Mouse (Mus musculus) CD4-positive helper T cell, adult 2 months (primary cell): ENCODE measurements around the gene Junb.

Experiments
- DNase-seq: peaks from one replicate; pipeline ENCODE4 v3.0.0-alpha.2; 2012; ENCODE audit warnings: low read depth, missing footprints, low spot score

The Junb gene

DNA sequence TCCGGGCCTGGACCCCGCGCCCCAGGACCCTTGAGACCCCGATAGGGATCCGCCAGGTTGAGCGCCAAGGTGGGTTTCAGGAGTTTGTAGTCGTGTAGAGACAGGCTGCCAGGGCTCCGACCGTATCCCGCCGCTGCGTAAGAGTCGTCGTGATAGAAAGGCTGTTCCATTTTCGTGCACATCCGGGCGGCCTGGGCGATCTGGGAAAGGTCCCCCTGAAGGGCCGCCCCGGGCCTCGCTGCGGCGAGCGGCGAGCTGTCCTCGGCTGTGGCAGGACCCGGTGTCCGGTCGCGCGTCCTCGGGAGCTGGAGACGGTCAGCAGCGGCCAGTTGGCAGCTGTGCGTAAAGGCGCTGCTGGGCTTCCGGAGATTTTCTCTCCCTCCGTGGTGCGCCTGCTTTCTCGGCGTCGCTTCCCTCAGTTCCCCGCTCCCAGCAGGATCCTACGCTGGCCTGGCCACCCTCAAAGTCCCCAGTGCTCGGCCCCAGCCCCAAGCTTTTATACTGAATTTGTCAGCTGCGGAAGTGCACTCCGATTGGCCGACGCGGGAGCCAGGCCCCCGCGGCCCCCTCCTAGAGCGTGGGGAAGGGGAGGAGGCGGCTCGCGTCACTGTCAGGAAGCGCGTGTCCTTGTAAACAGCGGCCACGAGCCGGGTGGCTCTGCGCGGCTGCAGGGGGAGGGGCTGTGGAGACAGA, at the start of gene Junb:
TSS of gene Junb (minus strand) at position 471 of the 693 bp plus-strand sequence.
- peak; percentile 99 for DNase-seq

DNA sequence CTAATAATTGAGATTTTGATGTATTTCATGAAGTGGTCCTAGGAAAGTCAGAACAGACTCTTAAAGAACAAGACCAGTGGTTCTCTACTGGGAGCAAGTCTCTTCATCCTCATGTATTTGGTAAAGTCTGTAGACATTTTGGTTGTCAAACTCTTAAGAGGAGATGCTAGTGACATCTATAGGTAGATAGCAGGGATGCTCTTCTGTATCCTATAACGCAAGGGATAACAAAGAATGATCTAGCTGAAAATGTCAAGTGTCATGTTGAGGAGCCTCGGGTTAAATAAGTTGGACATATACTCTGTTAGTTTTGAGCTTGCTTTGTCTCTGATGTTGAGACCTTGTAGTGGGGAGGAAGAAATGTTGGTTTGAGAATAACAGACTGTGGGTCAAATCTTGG, 49.4 kb upstream of the Junb start:
- DNase-seq: peak; percentile 44

DNA sequence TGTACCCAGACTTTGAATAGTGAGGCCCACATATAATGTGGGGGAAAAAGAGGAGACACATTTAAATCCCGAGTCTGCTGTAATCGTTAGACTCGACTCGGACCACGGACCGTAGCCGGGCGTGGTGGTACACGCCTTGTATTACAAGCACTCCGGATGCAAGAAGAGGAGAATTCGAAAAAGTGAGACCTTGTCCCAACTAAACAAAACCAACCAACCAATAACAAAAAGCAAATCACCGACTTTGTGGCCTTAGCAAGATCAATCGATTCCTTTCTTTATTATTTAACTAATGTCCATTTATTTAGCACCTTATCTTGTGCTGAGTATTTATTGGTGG, 49.0 kb upstream of the Junb start:
- peak; percentile 33 for DNase-seq

DNA sequence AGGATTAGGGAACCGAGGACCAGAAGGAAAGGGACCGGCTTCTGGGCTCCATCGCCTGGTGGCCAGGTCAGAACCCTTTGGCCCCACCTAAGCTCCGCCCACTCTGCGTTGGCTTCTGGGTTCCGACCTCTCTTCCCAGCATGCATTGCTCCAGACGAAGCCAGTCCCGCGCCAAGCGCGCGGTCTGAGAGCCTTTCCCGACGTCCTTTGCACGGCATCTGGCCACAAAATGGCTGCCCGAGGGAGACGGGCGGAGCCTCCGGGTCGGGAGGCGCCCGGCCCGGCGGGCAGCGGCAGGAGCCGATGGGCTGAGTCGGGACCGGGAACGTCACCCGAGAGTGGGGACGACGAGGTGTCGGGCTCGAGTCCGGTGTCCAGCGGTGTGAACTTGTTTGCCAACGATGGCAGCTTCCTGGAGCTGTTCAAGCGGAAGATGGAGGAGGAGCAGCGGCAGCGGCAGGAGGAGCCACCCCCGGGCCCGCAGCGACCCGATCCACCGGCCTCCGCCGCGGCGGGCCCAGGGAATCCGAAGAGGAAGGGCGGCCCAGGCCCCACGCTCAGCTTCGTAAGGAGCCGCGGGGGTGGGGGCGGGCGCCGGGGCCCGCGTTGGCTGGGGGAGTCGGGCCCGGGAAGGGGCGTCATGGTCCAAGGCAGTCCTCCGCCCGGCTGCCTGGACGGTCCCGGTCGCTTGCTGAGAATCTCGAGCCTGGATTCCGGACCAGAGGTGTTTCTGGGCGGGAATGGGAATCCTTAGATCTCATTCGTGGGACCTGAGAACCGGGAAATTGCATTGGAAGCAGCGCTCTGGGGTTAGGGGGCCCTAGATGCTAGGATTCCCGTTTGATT, 48.4 kb upstream of the Junb start, which contains the start of gene Trir:
TSS of gene Trir (plus strand) at position 154 of the 846 bp plus-strand sequence.
- DNase-seq: peak; percentile 95

DNA sequence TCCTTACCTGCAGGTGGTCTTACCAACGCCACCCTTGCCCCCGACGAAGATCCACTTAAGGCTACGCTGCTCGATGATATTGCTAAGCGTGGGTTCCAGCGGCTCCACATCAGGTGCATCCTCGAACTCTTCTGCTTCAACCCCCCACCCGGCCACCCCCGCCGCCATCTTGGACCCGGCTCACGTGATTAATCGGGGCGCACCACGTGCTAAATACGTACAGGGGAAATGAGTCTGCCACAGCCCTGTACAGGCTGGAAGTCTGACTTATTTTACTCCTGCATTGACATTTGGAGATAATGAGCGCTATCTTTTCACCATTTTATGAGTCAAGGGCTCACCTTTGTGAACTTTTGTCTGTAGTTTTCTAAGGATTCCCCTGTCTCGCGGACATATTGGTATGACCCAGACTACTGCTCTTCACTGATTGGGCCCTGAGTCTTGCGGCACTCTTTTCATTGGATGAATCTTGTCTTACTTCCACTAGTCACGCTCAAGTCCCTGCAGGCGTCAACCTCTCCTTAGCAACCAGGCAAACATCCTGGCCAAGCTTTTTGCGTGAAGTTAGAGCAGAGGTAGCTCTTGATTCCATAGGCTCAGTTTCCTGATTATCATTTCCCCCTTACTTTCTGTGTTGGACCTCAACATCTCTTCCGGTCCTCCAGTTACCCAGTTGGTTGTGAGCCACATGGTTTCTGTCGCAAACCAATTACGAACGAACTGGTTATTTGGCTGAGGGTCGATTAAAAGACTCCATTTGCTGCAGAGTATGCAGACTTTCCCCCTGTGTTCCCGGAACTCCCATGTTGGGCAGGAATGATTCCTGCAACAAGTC, 46.8 kb upstream of the Junb start, which contains the start of gene Asna1:
TSS of gene Asna1 (minus strand) at position 184 of the 835 bp plus-strand sequence.
- peak; percentile 96 for DNase-seq

DNA sequence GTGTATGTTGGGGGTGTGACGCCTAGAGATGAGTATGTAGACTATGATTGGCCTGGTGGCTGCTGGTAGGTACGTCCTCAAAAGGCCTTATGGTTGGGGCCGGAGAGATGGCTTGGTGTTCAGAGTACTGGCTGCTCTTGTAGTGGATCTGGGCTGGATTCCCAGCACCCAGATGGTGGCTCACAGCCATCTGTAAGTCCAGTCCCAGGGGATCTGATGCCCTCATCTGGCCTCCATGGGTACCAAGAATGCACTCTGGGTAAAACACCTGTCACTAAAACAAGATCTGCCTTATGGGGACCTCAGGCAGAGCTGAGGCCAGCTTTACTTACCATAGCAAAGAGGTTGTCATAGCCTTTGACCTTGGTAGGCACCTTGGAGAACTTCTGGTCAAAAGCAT, 45.3 kb upstream of the Junb start:
- DNase-seq: no peak

DNA sequence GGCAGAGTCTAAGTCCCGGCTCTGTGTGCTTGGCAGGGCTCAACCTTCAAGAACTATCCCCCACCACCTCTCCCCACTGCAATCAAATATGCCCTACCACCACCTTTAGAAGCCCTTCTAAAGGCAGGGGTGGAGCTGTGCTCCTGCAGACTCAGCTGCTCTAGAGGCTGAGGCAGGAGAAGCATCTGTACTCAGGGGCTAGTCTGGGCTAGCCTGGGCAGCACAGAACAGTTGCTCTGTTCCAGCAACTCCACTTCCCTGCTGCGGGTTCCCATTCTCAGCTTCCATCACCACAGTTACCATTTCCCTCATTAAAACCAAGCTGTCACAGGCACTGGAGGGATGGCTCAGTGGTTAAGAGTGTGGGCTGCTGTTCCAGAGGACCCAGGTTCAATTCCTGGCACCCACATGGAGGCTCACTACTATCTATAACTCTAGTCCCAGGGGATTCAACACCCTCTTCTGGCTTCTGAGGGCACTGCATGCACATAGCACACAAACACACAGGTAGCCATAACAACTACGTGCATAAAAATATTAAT, 43.1 kb upstream of the Junb start:
- DNase-seq: no peak

DNA sequence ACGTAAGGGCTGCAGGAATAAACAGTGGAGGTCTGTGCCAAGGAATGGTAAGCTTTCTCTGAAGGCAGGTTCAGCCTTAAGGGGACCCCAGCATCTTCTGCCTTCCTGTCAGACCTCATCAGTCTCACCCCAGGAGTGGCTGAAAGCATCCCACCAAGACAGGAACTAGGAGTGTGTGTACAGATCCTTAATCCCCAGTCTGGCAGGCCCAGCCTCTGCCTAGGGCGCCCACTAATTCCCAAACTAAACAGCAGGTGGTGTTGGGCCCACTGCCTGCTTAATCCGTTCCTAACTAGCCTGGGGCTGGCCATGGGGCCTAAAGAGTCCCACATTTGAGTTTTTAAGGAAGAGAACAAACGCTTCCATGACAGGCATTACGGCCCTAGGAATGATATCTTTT, 38.7 kb upstream of the Junb start:
- no peak for DNase-seq

DNA sequence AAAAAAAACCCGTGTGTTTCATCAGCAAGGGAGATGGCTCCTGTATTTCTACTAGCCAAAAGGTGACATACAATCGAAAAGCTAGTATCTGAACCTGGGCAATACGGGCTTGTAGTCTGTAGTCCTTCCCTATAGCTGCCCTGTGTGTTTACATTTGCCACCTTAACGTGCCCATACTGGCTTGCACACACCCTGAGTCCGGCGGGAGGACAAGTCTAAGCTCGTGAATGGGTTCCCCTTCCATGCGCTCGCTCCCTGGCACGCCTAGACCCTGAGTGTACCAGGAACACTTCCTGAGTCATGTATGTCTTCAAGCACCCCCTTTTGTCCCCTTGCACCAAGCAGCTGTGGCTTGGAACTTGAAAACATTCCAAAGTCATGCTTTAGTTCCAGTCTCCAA, 38.2 kb upstream of the Junb start:
- no peak for DNase-seq

DNA sequence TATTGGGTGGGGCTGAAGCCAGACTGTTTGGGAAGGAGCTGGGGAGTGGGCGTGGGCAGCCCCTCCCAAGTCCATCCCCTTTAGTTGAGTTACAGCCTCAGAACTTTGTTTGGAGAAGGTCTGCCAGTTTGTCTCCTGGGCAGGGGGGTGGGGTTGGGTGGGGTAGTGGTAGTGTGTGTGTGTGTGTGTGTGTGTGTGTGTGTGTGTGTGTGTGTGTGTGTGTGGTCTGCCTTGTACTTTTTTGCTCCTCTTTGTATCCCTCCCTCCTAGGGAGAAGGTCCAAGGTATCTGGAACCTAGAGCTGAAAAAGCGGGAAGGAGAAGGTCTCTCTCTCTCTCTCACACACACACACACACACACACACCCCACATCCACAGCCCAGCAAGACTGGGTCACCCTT, 35.9 kb upstream of the Junb start, which contains the start of gene Best2:
TSS of gene Best2 (minus strand) at position 101 of the 400 bp plus-strand sequence.
- DNase-seq: no peak

DNA sequence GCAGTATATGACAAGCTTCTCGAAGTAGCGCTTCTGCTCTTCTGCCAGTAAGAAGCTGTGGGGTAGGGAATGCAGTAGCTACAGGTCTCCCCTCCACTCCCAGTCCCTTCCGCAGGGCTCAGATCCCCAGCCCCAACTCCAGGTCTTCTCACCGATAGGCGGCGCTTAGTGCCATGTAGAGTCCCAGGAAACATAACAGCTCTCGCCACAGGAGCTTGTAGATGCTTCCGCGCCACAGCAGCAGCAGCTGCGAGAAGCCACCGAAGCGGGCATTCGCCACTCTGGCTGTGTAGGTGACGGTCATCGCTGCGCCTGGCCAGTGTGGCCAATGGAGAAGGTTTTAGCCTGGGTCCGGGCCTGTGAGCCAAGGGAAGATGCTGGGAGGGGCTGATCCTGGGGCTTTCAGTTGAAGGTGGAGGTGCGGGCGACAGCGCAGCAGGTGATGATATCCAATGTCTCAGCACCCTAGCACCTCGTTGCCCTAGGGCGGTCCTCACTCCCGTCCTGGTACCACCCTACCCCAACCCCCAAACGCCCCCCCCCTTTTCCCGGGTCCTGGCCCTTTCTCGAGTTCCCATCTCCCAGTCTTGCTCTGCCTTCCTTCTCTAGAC, 34.8 kb upstream of the Junb start:
- peak; percentile 85 for DNase-seq

DNA sequence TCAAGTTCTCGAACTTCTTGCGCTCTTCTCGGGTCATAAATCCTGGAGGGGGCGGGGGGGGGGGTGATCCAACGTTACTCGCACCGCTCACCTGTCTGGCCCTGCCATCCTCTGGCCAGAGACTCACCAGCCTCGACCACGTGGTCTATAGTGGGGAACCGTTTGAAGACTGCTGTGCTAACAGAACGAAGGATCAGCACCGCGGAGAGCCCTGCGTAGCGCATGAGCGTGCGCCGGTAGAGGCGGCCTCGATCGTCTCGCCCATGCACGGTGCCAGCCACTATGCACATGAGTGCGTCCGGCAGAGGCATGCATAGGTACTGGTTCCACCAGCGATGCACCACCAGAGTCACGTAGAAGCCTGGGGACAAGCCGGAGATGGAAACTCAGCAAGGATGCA, 32.7 kb upstream of the Junb start:
- DNase-seq: no peak

DNA sequence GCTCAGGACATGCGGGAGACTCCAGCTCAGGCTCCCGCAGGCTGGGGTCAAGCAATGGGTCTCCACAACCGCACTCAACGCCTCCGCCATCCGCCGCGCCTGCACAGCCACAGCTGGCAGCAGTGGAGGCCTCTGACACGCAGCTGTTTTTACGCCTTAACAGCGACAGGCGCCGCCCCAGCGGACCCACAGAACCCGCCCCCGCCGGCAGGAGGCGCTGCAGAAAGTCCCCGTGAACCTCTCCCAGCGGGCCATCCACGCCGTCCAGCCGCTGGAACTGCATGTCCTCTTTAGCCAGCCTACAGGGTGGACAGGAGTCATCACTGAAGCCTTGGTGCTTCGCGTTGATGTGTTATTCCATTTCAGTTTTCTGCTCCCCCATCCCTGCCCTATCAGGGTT, 29.2 kb upstream of the Junb start:
- peak; percentile 50 for DNase-seq

DNA sequence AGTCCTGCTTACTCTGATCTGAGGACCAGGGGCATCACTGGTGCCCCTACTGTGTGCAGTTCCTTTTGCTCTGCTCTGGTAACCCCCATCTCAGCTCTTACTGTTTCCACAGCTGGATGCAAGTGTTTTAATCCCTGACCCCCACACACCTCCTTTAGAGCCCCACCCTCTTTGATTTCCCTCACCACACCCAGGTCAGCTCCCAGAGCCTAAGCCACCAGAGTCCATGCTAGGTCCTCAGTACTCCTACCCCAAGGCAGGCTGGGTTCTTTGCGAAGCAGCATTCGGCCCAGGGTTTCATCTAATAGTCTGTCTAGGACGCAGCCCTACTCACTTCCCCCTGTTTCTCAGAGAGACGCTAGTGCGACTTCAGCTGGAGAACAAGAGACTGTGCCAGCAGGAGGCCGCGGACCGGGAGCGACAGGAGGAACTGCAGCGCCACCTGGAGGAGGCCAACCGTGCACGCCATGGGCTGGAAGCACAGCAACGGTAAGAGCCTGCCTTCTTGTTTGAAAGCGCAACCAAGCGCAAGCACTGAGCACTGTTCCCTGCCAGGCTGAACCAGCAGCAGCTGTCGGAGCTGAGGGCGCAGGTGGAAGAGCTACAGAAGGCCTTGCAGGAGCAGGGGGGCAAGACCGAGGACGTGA, 19.3 kb upstream of the Junb start:
- DNase-seq: peak; percentile 90

DNA sequence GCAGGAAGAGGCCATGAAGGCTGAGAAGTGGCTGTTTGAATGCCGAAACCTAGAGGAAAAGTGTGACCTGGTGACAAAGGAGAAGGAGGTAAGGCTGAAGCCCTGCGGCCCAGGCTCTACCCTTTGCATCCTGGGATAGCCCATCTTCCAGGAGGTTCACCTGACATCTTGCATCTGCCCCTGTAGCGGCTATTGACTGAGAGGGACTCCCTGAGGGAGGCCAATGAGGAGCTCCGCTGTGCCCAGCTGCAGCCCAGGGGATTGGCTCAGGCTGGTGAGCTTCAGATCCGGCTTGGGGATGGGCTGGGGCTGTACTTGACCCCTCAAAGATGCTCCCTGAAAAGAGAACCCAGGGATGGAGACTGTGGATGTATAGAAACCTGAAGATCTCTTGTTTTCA, 18.5 kb upstream of the Junb start:
- DNase-seq: no peak

DNA sequence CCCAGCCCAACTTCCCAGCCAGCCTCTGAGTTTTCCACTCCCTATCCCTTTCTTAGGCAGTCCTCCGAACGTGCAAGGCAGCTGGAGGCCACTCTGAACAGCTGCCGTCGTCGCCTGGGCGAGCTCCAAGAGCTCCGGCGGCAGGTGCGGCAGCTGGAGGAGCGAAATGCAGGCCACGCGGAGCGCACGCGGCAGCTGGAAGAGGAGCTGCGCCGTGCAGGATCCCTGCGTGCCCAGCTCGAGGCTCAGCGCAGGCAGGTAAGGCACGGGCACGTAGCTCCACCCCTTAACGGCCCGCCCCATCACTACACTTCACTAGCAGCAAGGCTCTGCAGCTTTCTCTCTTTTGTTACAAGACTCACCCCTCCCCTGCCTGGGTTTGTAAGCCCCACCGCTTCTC, 17.2 kb upstream of the Junb start:
- DNase-seq: no peak

DNA sequence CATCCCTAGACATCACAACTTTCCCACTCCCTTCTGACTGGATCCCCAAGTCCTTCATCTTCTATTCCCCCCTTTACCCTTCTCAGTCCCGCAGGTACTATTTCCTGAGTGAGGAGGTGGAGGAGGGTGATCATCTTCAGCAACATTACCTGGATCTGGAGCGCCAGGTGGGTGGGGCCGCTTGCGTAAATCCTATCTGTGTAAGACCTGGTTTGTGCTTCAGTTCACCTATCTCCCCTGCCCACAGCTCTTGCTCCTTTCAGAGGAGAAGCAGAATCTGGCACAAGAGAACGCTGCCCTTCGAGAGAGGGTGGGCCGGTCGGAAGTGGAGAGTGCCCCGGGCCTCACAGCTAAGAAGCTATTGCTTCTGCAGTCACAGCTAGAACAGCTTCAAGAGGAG, 15.9 kb upstream of the Junb start:
- no peak for DNase-seq

DNA sequence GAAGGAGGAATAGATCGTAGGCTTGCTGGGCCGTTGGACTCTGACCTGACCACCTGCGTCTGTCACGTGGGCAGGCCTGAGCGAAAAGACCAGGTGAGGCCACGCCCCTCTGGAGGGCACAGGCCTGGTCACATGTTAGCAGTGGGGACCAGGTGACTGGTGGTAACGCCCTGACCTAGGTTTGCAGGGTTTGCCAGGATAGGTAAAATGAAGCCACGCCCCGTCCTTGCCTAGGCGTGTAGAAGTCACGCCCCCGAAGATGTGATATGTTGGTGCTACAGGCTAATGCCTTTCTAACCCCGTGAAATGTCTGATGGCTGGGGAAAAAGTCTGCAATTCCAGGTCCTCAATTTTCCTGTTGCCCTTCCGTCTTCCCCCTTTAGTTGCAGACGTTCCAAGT, 12.3 kb upstream of the Junb start:
- DNase-seq: peak; percentile 80

DNA sequence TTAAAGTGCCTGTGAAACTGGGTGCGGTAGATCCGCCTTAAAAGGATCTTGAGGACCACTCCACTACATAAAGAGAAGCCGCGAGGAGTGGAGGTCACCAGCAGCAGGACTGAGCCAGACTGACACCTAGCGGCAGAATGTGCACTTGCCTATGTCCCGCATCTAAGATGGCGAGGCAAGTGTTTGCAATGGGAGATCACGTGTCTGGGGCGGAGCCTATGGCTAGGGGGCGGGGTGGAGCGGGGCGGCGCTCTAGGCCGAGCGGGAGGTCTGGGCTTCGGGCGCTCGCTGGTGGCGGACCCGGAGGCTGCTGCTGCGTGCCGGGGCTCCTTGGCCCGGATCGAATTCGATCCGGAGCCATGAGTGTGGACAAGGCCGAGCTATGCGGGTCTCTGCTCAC, 11.8 kb upstream of the Junb start, which contains the start of gene Hook2:
TSS of gene Hook2 (plus strand) at position 255 of the 400 bp plus-strand sequence.
- DNase-seq: peak; percentile 98

DNA sequence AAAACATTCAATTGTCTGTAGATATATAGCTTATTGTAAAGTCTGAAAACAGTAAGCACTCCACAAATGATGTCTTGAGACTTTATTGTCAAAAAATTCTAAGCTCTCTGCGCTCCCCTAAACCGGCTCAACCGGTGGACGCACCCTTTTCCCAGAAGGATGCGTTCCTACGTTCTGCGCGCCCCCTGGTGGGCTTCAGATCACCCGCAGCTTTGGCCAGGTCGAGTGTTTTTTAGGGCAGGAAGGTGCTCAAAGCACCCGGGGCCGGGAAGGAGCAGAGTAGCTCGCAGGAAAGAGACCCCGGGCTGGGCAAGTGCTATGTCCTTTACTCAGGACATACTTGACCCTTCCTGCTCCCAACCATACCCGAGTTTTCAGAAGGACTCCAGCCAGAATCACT, 11.3 kb upstream of the Junb start:
- DNase-seq: peak; percentile 90

DNA sequence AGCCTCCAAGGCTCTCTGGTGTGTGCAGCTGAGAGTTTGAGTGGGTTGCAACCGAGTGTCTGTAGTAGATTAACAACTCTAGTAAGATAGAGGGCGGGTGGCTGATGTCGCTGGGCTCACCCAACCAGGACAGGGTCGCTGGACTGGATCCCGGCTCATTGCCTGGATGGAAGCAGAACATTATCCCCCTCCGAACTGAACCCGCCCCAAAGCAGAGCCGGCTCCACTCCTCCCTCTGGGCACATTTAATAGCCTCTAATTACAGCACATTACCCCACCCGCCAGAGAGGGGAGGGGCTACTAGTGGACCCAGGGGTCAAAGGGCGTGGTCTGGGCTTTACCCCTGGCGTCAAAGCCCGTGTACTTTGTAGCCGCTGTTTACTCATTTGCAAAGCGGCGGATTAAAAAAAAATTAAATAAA, 10.8 kb upstream of the Junb start:
- no peak for DNase-seq
